Mouse (Mus musculus) lung, postnatal 25 days (tissue): ENCODE measurements at regions not wholly inside any gene's neighbourhood (a gene's known extent, or its start where the extent isn't known, plus 50 kb on each side); places are given as distances from the start of the nearest gene placed in this dataset.

ENCODE experiments used
- DNase-seq: peaks from one replicate; pipeline ENCODE4 v3.0.0; 2022; ENCODE audit warnings: low spot score

DNA sequence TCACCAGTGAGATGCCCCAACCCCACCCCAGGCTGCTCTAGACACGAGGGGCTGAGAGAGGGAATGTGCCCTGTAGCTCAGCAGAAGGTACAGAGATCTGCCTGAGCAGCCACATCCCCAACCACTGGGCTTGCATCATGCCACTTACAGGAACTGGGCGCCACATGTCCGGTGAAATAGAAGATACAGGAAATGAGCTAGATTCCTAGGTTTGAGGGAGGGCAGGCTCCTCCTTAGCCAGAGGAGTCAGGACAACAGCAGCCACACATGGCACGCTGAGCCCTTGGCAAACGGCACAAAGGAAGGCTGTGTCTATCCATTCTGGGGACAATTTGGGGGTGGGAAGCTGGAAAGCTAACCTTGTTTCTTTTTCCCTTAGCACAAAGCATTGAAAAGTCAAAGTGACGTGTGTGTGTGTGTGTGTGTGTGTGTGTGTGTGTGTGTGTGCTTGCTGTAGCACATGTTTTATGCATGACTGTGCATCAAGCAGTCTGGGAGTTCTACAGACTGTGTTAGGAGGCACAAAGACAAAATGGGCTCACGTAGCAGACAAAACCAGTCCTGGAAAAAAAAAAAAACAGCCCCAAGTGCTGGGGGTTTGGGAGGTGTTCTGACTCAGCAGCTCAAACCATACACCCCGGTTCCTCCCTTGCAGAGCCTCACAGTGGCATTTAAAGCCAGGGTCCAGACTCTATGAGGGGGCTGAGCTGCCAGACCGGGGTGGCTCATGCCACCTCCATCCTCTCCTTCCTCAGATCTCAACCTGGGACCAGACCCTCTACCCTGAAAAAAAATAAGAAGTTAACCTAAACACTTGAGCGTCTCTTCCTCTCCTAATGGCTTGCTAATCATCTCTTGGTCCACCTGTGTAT, 343.7 kb upstream of the Smim15 start:
- DNase-seq, result peak; percentile 39

DNA sequence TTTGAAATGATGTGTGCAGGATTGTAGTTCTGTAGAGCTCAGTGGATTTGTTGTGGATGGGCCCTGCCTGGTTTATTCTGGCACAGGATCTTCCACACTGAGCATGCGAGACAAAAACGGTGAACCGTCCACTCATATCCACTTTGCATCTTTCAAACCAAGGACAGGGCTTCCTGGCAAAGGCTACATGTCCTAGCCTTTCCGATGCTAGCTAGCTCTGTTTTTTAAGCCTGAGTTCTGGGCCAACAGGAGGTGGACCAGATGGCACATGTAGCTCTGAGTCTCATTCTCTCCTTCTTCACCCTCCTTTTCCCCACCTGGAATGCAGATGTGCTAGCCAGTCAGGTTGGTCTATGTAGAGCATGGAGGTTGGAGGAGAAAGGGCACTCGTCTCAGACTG, 345.0 kb upstream of the Smim15 start:
- DNase-seq, result no peak

DNA sequence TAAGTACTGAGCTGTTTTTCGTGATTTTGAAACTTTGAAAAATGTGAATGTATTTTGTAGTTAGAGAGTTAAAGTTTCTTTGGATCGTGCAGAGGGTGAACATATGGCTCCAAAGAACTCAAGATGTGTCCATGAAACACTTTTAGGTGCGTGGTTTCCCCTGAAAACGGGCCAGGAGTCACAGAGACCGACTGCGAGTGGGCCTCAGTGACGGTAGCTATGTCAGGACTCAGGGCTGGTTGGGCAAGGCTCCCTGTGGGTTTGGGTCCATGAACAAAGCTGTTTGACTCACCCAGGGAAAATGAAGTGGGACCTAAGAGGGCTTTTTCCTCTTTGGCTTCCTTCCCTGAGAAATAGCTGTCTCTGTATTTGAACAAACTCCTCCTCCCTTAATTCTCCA, 345.9 kb upstream of the Smim15 start:
- DNase-seq, result no peak

DNA sequence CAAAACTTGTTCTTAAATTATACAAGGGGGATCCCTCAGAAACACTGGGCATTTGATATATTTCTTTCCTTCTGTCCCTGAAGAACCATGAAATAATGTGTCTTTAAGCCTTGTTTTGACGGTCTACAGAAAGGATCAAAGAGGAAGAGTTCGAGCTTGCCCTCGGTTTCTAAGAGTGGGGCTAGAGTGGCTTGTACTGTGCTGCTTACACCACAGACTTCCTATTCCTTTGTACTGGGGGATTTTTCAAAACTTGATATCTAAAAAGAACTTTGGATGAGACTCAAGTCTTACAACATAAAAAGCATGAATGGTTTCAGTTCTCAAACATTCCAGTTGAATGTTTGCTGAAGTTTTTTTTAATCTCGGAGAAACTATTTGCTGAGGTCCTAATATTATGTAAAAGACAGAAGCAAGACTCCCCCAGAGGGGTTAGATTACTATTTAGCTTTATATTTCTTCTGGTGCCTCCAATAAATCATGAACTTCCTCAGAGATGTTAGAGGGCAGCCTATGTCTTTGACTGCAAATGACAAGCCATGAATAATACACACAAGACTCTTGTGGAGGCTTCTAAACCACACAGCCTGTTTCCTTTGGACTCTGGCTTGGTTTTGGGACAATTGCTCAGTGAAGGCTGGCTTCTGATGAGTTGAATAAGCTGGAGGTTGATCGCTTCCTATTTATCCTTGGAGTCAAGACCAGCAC, 352.0 kb upstream of the Smim15 start:
- no peak for DNase-seq

DNA sequence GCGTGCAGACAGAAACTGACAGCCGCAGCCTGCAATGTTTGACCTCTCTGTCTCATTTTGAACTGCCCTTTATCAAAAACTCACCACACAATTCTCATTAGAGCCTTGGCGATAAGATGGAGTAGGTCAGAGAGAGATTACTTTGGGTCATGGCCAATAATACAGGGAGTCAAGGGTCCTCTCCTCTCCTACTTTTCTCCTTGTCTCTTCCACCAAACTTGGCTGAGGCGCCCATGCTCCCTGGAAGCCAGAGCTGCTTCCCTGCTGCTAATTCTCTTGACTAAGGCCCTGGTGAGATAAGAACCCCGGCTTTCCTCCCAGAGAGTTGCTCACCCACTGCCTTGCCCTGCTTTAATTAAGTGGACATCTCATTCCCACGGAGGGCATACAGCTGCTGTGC, 355.3 kb upstream of the Smim15 start:
- DNase-seq, result peak; percentile 50

DNA sequence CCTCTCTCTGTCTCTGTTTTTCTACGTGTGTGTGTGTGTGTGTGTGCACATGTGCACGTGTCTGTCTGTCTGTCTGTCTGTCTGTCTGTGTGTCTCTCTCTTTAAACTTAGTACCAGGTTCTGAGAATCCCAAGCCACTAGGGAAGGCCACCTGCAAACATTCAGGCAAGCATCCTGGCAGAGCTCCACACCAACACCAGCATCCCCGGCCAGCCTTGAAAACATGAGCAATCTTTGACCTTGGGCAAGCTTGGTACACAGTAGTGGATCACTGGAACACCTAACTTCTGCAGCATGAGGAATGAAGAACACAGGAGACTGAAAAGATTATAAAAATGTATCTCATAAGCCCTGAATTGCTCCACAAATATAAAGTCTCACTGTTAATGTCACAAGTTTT, 359.0 kb upstream of the Smim15 start:
- no peak for DNase-seq

DNA sequence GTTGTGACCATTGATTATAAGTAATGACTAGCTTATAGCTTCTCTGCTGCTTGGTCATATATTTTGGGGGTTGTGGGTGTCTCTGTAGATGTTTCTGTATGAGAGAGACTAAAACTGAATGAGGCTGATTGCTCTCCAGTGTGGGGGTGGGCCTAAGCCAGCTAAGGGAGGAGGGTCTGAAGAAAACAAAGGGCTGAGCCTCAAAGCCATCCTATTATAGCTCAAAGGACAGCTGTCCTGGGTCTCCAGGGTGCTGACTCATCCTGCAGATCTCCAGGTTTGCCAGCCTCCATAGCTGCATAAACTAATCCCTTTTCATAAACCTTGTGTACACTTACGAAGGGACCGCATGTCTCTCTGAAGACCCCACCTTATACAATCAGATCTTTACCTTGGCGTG, 360.3 kb upstream of the Smim15 start:
- no peak for DNase-seq

DNA sequence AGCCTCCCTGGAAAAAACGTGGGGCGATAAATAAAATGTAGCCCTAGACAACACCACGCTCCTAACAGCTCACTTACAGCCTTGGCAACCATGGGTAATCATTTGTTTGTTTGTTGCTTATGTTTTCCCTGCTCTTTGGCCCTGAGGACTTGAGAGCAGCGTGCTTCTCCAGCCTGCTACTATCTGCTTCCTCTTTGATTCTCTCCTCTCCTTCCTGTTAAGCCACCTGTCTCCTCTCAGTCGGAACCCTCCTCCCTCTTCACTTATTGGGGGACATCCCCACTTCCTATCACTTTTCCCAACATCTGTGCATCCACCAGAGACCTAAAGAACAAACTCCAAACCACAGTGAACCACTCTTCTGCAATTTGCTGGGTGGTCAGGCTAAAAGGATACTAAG, 362.5 kb upstream of the Smim15 start:
- DNase-seq, result no peak

DNA sequence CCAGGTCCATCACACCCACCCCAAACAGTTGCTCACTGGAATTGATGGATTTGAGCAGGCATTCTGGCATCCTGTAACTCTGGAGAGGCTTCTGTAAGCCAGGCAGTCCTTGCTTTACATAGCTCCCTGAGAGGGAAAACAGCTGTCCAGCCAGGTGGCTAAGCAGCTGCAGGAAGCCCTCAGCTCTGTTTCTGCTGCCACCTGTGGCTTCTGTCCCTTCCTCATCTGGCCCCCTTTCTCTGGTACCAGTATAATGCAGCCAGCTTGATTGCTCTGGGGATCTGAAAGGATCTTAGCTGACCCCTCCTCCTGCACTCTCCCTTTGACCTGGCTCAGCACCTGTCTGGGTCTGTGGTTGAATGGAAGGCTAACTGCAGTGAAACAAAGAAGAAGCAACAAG, 365.4 kb upstream of the Smim15 start:
- no peak for DNase-seq

DNA sequence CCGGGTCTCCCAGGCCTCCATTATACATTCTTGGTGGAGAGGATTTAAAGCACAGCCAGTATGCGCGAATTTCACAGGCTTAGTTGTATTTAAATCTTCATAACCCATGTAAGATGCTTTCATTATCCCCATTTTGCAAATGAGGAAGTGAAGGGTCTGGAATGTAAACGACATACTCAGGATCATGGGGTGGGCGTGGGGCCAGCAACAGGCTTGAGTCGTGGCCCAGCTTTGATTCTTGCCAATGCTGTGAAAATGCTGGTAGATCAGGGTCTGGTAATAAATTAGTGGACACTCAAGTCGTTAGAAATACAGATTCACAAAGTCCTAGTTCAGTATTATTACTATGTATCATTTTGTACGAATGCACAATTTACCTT, 367.2 kb upstream of the Smim15 start:
- DNase-seq, result no peak

DNA sequence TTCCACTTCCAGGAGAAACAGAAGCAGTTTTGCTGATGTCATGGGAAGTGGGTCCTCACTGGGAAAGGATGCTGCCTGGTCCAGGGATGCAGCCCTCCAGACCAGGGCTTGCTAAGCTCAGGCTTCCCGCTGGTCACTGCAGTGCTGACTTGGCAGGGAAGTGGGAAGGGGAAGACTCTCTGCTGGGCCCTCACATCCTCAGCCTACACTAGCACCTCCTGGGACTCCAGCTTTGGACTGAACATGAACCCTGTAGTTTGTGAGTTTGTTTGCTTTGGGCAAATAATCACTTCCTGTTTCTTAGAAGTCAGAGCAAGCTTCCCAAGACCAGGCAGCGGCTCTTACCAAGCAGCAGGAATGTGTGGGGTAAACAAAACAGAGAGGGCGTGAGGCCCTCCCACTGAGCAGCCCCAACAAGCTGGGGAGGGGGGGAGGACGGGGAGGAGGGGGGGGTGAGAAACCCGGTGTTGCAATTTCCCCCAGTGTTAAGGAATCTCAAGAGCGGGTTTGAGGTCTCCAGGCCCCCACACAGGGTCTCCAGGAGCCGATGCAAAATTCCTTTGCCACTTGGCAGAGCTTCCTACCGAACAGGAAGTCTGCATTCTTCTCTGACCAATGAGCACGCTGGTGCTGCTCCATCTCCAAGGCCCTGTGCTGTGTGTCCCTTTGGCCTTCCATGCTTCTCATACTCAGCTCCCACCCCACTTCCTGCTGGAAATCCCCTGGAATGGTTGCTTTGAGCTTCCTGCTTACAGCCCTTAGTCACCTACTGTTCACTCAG, 367.7 kb upstream of the Smim15 start:
- DNase-seq, result peak; percentile 88

DNA sequence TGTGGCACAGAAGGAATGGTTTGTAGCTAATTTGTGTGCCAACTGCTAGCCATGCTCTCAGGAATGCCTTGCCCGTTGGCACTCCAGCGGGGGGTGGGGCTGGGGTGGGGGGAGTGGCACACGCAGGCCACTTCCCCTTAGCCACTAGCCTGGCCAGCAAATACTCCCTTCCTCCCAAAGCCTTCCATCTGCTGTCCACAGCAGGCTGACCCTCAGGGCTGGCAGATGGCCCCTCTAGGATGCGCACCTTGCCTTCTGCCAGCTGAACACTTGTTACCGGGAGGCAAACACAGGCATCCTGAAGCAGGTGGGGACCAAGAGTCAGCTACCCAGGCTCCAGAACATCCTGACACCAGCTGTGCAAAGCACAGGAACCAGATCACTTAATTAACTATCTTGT, 372.1 kb upstream of the Smim15 start:
- no peak for DNase-seq

DNA sequence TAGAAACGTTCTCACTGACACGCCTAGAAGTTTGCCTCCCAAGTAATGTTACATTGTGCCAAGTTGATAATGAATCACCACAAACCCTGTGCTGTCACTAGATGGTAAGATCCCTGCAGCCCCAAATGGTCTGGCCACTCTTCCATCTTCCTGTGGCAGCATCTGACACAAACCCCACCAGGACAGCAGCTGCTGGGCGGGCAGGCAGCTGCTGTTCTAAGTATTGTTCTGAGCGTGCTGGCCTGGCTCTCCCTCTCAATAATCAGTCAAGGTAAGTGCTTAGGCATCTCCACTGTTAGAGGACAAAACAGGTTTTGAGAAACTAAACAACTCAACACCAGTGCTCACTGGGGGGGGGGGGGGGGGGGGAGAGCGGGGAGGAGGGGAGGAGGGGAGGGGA, 375.7 kb upstream of the Smim15 start:
- no peak for DNase-seq

DNA sequence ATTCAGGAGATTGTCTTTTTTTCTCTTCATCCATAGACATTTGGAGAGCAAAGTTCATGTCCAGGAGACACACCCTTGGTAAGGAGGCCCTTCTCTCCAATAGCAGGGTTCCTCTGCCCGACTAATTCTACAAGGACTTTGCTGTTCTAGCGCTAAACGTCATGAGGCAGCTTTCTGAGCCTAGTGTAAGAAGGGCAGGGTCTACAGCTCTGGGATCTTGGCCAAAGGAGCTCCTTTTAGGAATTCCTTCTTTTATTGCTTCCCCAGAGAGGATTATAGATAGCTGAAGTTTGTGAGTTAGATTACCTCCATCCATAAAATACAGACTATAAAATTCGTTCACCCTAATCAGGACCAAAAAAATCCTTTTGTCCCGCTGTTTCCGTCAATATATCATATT, 378.5 kb upstream of the Smim15 start:
- no peak for DNase-seq

DNA sequence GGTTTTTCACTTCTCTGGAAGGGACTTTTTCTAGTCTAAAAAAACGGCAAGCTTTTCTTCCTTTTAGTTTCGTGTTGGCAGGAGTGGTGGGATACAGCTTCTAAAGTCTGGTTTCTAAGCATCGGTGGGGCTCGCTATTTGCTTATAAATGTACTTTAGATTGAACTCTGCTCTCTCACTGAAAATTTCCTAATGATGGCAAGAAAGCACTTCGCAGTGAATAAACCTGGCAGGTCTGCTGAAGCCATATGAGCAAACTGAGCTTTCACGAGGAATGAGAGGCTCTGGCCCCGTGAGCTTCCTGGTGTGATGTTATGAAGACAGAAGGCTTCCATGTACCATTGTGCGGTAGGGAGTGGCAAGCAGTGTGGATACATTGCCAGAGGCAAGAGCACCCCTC, 380.0 kb upstream of the Smim15 start:
- DNase-seq, result no peak

DNA sequence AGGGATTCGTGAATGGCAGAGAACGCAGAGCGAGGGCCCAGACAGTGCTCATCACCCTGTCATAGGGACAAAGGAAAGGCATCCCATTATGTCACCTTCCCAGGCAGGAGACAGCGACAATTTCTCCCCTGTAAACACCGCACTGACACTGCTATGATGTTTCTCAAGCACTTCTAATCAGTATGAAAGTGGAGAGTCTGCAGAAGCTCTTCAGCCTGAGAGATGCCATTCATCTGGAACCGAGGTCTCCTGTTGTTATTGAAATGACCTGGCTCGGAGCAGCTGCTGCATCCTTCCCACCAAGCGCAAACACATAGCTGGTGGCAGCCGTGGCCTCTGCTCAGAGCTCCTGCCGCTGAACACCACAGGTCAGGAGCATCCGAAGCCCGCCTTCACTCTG, 380.5 kb upstream of the Smim15 start:
- DNase-seq, result no peak

DNA sequence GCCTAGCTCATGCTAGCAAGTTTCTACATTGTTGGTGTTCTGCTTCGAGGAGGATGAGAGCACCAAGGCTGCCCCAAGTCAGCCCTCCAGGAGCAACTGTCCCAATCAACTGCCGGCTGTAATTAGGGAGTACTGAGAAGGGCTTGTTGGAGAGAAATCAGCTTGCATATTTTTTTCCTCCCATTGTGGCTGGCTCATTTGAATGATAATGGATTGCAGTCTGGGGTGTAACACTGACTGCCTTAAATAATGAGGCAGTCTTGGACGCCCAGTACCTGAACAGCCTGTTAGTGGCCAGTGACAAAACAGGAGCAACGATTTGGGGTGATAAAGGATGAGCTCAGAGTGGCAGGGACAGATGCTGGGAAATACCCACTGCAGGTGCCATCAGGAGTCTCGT, 382.8 kb upstream of the Smim15 start:
- no peak for DNase-seq

DNA sequence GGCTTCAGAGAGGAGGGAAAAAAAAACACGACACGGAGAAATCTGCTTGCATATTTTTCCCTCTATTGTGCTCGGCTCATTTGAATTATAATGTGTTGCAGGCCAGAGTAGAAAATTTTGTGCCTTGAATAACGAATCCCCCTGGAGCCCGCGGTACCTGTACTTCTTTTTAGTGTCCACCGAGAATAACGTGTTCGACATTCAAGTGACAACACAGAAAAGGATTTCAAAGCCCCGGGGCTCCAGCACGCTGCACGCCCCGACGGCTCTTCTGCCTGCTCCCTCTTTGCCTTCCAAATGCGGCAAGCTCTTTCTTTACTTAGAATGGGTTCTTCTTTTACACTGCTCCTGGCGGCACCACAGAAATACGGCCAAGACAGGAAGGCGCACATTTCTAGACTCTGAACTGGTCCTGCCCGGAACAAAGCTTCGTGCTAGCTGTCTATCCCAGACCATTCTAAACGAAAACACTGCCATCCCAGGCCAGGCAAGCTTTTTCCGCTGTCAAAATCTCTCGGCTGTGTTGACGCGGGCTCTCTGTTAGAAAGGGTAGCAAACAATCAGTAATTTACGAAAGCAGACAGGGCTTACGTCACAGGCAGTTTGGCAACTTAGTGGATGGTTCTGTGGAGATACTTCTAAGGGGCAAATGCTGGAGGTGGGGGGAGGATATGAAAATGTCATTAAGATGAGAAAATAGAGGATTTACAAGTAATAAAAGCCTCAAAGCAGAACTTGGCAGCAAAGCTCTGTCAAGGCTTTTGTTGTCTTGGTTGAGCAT, 398.2 kb upstream of the Smim15 start:
- DNase-seq, result peak; percentile 32

DNA sequence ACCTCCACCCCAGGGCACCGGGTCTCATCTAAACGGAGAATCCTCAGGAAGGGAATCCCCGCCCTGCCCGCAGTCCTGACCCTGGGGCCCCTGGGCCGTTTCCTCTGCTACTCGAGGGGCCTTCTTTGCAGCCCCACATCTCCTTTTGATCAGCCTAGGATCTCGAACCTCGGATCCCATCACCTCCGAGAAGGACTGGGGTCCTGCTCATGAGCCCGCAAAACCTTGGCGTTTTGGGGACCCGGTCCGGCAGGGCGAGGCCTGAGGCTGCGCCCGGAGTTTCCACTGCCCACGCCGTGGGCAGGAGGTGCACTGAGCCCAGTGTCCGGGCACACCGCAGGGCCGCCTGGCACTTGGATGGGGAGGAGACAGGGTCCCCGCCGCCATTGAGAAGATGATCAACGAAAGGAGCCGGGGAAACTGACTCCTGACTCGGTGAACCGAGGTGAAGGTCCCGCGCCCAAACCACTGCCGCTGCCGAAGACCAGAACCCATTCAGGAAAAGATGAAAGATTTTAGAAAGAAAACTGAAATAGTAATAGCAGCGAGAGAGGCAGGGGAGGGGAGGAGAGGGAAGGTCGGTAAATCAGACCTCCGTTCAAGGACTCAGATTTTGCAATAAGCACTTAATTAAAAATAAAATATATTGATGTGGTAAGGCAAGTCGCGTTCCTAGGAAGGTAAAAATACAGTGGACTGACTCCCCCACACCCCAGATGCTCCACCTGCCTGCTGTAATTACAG, 399.0 kb upstream of the Smim15 start:
- no peak for DNase-seq

DNA sequence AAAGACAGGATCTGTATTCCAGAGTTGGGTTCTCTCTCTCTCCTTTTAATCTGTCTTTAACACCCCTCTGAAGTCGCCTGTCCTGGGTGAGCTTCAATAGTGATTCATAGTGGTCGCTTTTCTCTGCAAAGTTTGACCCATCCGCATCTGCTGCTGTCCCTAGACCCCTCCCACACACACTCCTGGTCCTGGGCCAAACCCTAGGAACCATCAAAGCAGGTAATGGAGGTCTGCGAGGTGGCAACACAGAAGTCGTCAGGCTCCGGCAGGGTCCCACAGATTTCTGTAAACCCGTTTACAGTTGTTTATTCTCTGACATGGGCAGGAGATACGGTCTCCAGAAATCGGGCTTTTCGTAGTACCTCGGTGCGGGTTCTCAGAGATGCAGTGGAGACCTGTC, 399.5 kb upstream of the Smim15 start:
- no peak for DNase-seq

DNA sequence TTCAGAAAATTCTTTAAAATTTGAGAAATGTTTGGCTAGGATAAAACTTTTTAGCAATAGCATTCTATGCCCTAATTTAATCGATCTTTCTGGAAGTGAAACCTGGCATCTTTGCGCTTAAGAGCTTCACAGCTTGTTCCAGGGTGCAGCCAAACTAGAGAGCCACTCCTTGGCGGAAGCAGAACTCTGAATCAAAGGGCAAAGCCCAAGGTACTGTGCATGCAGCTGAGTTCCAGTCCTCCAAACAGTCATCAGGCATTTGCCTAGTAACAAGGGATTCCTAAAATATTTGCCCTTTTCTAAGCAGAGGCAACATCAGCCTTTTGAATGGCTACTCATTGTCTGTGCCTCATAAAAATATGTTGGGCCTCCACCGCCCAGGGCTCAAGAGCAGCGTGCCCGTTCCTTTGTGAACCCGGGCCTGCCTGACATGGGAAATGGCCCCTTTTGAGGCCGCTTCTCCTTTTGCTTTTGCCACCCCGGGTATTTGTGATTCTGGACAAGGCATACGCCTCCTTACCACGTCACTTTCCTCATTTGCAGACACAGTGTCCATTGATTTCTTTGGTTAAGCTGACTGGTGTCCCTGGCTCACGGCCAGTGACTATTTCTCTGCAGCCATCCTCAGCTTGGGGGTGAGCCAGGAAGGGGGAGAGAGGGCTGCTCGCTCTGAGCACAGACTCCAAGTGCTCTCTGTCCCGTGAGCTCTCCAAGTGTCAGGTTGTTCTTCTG, 402.2 kb upstream of the Smim15 start:
- no peak for DNase-seq
